Mouse (Mus musculus) lung, postnatal 10 days (tissue): ENCODE data around the gene Clta.

Source experiments
- DNase-seq: peaks from one replicate; pipeline ENCODE4 v3.0.0; 2021

Clta gene

GRCm38 (mm10) chr4:44004126-44004525 is at the start of gene Clta:
Clta (plus strand) TSS chr4:44004452.
- no peak for DNase-seq

- peak; percentile 95 for DNase-seq
Observed at GRCm38 (mm10) chr4:43957292-43957845, 46.9 kb upstream of the Clta start, which contains the start of gene Glipr2. Glipr2 (plus strand) TSS chr4:43957401.

GRCm38 (mm10) chr4:43957846-43958461 is 46.3 kb upstream of the Clta start:
- peak; percentile 80 for DNase-seq

DNA sequence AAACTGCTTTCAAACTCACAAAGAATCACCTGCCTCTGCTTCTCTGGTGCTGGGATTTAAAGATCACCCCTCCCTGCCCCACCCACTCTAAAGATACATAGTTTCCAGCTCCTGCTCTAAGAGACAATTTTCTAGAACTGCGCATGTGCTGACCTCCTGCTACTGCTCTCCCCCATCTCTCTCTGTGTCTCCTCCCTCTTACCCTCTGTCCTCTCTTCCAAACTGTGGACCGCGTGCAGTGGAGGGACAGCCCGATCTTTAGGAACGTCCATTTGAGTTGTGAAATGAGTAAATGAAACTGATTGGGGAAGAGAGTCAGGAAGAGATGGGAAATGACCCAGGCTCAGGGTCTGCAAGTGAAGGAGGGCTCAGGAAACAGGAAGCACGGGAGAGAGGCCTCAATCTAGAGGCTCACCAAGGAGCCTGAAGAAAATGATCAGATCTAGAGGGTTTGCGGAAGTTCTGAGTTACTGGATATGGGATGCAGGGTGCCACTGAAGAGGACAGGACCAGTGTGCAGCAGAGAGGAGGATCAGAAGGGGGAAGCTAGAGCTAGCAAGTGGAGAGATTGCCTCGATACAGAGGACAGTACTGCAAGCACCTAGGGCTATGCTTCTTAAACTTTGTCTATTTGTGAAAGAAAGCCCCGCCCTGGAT is 44.6 kb upstream of the Clta start:
- no peak for DNase-seq

GRCm38 (mm10) chr4:43960207-43960606 is 44.0 kb upstream of the Clta start:
- no peak for DNase-seq

DNA sequence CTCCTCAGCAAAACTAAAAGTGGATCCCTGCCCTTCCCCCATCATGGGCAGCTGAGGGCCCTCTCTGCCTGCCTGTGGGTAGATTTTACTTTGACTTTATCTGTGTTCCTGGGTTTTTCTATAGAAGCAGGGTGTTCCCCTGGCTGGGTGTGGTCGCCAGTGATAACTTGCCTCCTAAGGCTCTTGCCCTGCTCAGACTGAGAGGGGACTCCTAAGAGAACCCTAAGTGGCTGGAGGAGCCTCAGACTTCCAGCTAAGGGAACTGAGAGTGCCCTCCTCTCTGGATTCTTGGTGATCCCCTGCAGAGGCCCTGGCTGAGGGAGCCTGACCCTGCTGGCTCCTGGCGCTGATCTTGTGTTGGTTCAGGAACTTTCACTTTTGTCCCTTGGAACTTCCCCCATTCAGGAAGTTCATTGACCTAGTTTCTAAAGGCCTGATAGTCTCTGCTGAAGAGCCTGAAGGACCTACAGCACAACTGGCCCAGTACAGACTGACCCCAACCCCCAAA is 39.9 kb upstream of the Clta start:
- peak; percentile 69 for DNase-seq

DNA sequence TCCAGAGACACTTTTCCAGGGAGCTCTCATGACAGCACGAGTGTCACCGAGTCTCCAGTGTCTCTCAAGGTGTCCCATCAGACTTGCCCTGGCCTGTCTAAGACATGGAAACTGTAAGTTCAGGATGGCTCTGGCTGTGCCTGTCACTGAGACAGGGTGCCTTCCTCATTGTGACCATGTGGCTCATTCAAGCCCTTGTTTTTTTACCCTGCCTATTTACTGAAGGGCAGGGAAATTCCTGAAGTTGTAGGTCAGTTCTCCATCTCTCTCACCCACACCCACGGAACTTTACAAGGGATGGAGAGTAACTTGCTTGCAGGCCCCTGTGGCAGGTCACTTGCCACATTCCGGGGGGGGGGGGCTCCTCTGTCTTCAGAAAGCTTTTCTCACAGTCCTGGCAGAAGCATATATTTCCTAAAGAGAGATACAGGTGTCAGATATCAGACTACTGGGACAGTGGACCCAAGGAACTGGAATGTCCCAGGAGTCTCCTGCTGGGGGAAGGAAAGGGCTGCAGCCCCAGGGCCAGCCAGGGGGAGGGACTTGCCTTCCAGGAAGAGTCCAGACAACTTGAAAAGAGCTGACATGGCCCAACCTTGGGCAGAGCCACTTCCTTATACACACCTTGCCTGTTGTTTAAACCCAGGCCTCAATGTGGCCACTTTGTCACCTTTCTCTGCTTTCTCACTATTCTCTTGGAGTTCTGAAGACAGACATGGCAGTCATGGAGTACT is 39.1 kb upstream of the Clta start:
- peak; percentile 46 for DNase-seq

DNA sequence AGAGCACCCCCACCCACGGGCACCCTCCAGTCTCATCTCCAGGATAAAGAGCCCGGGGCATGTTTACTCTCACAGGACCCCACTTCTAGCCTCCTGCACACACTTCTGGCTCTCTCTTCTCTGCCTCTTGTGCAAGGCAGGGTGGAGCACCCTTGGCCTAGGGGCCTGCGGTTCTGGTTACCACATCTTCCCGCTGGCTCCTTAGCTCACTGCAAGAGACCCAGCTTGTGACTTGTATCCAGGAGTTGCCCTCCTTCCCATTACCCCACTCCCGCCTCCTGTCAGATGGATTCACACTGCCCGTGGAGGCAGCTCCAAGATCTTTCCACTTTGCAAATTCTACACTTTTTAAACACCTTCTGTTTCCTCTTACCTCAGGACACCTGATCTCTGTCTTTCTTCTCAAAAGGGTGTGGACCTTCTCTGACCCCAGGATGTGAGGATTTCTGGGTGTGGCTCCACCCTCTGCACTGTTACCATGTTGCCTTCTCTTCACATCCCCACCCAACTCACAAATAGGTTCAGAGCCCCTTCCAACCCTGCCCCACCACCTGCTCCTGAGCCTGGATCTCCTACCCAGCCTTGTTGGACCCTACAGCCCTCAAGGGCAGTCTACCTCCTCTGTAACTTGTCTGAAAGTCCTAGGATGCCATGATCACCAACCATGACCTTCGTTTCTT is 38.3 kb upstream of the Clta start:
- DNase-seq: peak; percentile 35

- DNase-seq: peak; percentile 81
Observed at GRCm38 (mm10) chr4:43968650-43969049, 35.6 kb upstream of the Clta start.

DNA sequence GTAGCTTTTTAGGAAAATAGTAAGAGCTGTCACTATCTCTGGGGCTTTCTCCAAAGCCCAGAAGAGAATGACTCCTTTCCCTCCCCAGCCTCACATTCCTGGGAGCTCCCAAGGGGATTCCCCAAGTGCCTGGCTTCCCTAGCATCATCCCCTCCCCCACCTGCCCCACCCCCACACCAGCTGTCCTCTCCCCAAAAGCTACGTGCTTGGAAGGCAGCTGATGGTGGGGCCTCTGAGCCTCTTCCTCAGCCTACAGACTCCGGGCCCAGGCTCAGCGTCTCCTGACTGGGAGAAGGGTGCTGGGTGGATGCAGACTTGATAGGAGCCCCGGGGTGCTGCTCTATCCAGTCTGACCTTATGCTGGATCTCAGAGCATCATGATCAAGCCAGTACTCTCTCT is 34.9 kb upstream of the Clta start:
- DNase-seq: no peak

DNA sequence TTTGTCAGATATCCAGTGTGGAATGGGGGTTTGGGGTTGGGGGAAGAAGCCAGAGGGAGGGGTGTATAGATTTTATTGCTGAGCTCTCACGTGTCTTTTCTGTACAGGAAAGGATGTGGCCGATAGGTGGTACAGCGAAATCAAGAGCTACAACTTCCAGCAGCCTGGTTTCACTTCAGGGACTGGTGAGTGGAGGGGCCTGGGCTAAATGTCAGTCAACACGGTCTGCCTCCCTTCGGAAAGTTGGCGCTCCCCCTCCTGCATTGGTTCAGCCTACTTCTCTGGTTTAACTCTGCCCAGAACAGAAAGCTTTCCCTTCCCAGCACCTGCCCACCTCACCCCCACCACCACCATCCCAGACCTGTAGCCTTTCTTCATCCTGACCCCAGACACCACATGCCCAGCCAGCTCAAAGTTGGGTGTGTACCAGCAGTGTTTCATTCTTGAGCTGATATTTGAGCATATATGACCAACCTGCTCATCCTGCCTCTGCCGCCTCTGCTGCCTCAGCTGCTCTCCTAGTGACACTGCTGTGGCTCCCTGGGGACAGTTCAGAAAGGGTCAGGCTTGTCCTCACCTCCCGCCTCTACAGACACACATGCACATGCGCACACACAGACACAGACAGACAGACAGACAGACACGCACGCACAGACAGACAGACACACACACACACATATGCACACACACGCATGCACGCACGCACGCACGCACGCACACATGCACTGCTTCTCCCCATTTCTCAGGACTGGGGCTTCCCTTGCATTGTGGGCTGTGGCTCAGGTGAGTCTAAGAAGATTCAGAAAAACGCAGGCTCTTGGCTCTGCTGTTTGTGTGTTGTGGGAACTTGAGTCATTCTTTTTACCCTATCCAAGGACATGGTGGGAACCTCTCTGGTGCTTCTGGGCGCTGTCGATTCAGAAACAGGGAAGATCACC is 33.6 kb upstream of the Clta start:
- no peak for DNase-seq

DNA sequence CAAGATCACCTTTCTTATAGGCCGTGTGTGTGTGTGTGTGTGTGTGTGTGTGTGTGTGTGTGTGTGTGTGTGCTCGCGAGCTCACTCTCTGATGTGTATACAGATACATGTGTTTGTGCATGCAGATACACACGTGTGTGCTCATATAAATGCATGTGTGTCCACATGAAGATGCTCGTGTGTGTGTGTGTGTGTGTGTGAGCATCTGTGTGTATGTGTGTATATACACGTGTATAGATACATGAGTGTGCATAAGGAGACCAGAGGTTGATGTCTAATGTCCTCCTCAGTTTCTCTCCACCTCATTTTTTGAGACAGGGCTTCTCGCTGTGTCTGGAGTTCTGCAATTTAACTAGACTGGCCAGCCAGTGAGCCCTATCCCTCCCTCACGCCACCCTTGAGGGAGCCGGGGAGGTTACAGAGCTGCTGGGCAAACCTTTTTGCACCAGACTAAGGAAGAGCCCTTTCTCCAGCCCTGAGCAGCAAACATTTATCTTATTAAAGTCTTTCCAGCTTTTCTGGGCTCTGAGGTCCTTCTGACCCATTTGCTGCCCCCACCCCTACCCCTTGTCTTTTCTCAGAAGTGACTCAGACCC is 32.6 kb upstream of the Clta start:
- DNase-seq: no peak

DNA sequence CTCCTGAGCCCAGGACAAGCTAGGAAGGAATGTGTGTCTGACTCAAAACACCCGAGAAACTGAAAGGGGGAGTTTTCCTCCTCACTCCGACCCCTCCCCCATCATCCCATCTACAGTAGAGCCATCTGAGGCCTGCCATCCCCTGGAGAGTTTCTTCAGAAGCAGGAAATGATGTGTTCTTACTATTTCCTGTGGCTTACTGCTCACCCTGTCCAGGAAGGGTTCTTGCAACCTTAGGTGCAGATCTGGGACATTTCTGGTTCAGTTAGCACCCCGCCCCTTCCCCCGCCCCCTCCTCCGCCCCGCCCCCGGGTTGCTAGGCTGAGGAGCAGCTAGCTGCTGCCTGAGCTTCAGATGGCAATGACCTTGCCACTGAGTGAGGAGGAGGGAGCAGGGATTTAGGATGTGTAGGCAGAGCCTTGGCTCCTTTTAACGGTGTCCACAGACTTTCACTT is 32.1 kb upstream of the Clta start:
- peak; percentile 83 for DNase-seq

DNA sequence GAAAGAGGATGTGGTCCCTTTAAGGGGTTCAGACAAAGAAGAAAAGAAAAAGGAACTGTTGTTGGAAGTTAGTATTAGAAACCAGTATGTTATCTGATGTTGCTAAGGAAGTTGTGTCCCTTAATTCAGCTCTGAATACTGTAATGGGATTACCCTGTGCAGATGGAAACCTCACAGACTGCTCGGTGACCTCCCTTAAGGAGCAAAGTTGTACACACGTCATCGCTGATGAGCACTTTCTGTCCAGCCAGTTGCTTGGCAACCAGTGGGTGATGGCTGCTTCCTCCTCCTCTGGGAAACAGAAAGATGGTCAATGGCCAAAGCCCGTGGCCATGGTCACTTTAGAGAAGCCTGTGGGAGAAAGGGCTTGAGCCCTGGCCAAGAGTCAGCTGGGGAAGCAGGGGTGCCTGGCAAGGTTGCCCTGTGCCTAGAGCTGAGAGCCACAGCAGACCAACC is 30.7 kb upstream of the Clta start:
- peak; percentile 75 for DNase-seq

GRCm38 (mm10) chr4:43974914-43975616 is 29.2 kb upstream of the Clta start:
- no peak for DNase-seq

DNA sequence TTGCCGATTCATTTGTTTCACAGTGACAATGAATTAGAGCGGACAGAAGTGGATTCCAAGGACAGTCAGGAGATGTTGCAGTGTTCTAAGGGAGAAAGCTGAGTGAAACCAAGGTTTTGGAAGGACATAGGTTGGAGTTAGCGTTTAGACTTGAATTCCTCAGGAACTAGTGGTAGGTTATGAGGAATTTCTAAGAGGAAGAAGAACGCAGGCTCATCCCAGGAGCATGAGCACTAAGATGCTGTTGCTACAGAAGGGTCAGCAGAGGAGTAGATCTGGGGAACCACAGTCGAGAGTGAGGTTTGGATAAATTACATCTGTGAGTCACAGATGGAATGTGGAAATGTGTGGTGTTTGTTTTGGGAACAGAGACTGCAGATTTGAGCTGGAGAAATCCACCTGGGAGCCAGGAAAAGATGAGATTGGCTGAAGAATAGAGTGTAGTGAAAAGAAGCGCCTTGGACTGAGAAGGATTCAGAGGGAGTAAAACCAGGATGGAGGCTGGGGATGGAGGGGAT is 28.0 kb upstream of the Clta start:
- DNase-seq: no peak

DNA sequence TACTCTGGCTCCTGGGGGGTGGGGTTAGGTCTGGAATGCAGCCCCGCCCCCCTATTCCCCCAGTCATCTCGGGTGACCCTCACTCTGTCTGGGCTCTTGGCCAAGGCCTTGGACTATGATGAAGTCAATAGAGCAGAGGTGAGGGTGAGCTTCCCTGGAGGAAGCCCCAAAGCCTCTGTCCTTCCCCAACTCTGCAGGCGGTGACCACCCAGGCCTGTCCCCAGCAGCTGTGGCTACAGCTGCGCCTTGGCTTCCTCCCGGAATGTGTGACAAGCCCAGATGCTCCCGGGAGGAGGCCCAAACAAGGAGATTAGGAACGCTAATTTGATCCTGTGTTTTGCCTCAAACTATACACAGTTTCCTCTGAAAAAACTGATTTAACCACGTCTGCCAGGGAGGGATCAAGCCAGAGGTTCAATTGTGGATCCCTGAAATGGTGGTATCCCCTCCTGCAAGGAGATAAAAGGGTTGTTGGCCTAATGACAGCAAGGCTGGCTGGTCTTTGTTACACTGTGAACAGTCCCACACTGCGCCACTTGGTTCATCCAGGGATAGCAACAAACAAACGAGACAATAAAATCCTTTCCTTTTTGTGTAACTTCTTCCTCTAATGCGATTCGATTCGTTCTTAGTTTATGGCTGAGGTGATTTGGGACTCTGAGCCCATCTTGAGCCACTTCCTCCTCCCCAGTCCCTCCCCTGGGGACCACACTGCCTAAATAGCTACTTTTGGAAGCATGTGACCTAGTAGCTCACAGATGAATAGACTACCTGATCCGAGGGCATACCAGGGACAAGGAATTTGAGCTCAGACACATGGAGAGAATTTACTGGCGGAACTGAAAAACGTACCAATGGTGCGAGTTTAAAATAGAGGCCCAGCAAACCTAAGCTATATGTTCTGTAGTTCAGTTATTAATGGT is 25.5 kb upstream of the Clta start:
- peak; percentile 78 for DNase-seq

- DNase-seq: peak; percentile 85
Observed at GRCm38 (mm10) chr4:43979746-43980145, 24.5 kb upstream of the Clta start.

DNA sequence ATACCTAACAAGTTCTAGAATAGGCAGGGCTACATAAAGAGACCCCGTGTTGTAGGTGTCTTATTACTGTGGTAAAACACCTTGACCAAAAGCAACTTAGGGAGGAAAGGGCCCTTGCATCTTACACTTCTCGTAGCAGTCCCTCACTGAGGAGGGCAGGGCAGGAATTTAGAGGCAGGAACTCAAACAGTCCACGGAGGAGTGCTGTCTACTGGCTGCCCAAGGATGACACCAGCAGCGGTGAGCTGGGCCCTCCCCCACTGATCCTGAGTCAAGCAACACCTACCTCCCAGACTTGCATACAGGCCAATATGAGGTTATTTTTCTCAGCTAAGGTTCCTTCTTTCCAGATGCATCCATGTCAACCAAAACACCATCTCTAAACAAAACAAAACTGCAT is 24.0 kb upstream of the Clta start:
- no peak for DNase-seq
